Mouse (Mus musculus) cerebellum, adult 2 months (tissue): ENCODE measurements around the gene Hmga2.

Experiments used
- CTCF ChIP-seq: fragments of 200-500 bp; IDR thresholded peaks from 2 replicates; pipeline ENCODE4 v1.5.1; 2011; ENCODE audit warnings: low read depth, mild to moderate bottlenecking, control low read depth, low read length, moderate library complexity, borderline replicate concordance; ENCODE audit not compliant: insufficient read depth
- POLR2A ChIP-seq: fragments of 200-500 bp; IDR thresholded peaks from 2 replicates; pipeline ENCODE4 v1.6.1; 2011; ENCODE audit warnings: low read length, control low read depth, borderline replicate concordance; ENCODE audit not compliant: insufficient read depth

GRCm38 (mm10) chr10:120417116-120417487, 59.2 kb downstream of the Hmga2 start:
- TF ChIP-seq CTCF (no peak), POLR2A (no peak)
